ENCODE assay signal across 8 mouse cellular contexts in the genomic region with DNA sequence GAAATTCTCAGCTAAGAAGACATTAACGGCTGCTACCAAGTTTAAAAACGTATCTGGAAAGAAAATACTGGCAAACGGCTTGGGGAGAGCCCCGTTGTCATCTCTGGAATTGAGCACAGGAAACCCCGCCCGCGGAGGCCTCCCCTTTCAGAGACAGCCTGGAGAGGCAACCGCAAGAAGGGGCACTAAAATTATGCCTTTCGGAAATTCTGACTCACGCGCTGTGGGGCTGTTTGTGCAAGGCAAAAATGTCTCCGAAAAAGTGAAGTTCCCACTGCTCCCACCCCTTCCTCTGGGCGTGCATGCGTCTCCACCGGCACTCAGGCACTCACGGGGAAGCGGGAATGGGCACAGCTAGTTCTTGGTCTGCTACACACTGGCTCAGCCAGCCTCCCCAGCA. TPM values are rescaled to one million over a fixed set of nuclear protein-coding genes. Genes with fewer than 3 reads are reported as not detected.
DNase-seq lines count a peak whose midpoint lies in the region; ATAC-seq and TF ChIP-seq lines count a peak whose summit lies in the region.

No protein-coding gene starts in this region.

- H3K4me2 ChIP-seq in lung, embryonic 14.5 days, result peak overlapping the region; percentile 36; the same call in 1 of the 2 replicates
- H3K4me2 ChIP-seq in hindbrain, embryonic 11.5 days (replicated peaks; ENCODE audit: low read depth, low read length), result no peak overlapping the region

- H3K4me3 ChIP-seq in kidney, adult 2 months (ENCODE audit: insufficient read depth, low read depth, low read length), result peak overlapping the region; percentile 27
- no peak overlapping the region for H3K4me3 ChIP-seq in lung, embryonic 14.5 days (ENCODE audit: low read depth, low read length)
- no peak overlapping the region for H3K4me3 ChIP-seq in hindbrain, embryonic 11.5 days (ENCODE audit: low read depth, low read length)

- no peaks in the 10 kb centered on the region for H3K9me3 ChIP-seq in lung, embryonic 14.5 days (ENCODE audit: low read depth, low read length)
- H3K9me3 ChIP-seq in hindbrain, embryonic 11.5 days (ENCODE audit: control insufficient read depth, low read length), result no peaks in the 10 kb centered on the region

- H3K36me3 ChIP-seq in kidney, adult 2 months (ENCODE audit: control insufficient read depth, insufficient read depth, low read length), result no peaks in the 10 kb centered on the region
- H3K36me3 ChIP-seq in lung, embryonic 14.5 days (ENCODE audit: insufficient read depth), result no peaks in the 10 kb centered on the region
- no peaks in the 10 kb centered on the region for H3K36me3 ChIP-seq in hindbrain, embryonic 11.5 days (ENCODE audit: control insufficient read depth, insufficient read depth, low read length)

- WGBS in kidney, adult 2 months, result 21% methylated on average over 17 of the region's 17 CpGs
- 24% methylated on average over 17 of the region's 17 CpGs for WGBS in lung, embryonic 14.5 days
- 42% methylated on average over 17 of the region's 17 CpGs for WGBS in hindbrain, embryonic 11.5 days

- H3K27ac ChIP-seq in kidney, adult 2 months (ENCODE audit: insufficient read depth, low read depth, low read length), result peak overlapping the region; percentile 81
- H3K27ac ChIP-seq in lung, embryonic 14.5 days (ENCODE audit: low read depth), result no peak overlapping the region; the same call in 1 of the 2 replicates
- H3K27ac ChIP-seq in hindbrain, embryonic 11.5 days (ENCODE audit: low read depth, low read length), result no peak overlapping the region

- TF ChIP-seq CTCF in kidney, adult 2 months (conservative IDR thresholded peaks at IDR 0.05; ENCODE audit: insufficient read depth, insufficient read length, low read depth, low read length), result no peak
- no peak for TF ChIP-seq CTCF in lung, embryonic 14.5 days (IDR thresholded peaks at IDR 0.05; ENCODE audit: low read depth)

- no peak overlapping the region for H3K9ac ChIP-seq in lung, embryonic 14.5 days
- H3K9ac ChIP-seq in hindbrain, embryonic 11.5 days (ENCODE audit: low read depth, low read length), result no peak overlapping the region

- H3K27me3 ChIP-seq in kidney, adult 2 months (replicated peaks; ENCODE audit: control insufficient read depth, insufficient read depth, low read length), result no peaks in the 10 kb centered on the region
- H3K27me3 ChIP-seq in lung, embryonic 14.5 days (ENCODE audit: insufficient read depth, low read length), result peaks cover 36% of the 10 kb centered on the region
- peaks cover 23% of the 10 kb centered on the region for H3K27me3 ChIP-seq in hindbrain, embryonic 11.5 days (ENCODE audit: control insufficient read depth, insufficient read depth, low read length)

- H3K4me1 ChIP-seq in kidney, adult 2 months (ENCODE audit: control insufficient read depth, insufficient read depth, low read length), result peaks cover 25% of the 10 kb centered on the region; the same call in 1 of the 2 replicates
- H3K4me1 ChIP-seq in lung, embryonic 14.5 days (ENCODE audit: insufficient read depth), result peaks cover 13% of the 10 kb centered on the region; the same call in 1 of the 2 replicates
- H3K4me1 ChIP-seq in hindbrain, embryonic 11.5 days (replicated peaks; ENCODE audit: control insufficient read depth, insufficient read depth, low read length), result peaks cover 5% of the 10 kb centered on the region; the same call in 1 of the 2 replicates

- ATAC-seq in lung, embryonic 14.5 days (ENCODE audit: insufficient read depth), result no peak
- no peak for ATAC-seq in hindbrain, embryonic 11.5 days (ENCODE audit: low FRiP score)

- peak; percentile 93 for DNase-seq in CD4-positive helper T cell, adult 2 months (ENCODE audit: low read depth, low spot score)
- peak; percentile 47 for DNase-seq in adipocyte (ENCODE audit: low spot score)
- DNase-seq in gastrocnemius, postnatal 25 days, result peak; percentile 80
- peak; percentile 92 for DNase-seq in kidney, adult 2 months
- peak; percentile 73 for DNase-seq in lung, embryonic 14.5 days
- DNase-seq in spleen, adult 12 weeks (ENCODE audit: low spot score), result peak; percentile 64
- no peak for DNase-seq in hindbrain, embryonic 11.5 days (ENCODE audit: low spot score)
- DNase-seq in cerebellum, adult 11 months, result no peak

- no peak for TF ChIP-seq POLR2A in kidney, adult 2 months (IDR thresholded peaks at IDR 0.05; ENCODE audit: low read depth, low read length)

RNA-seq across cellular contexts. Expression of a gene that starts 3.5 kb away (rescaled TPM):
- total RNA-seq in gastrocnemius, postnatal 25 days (2021), result 1 to 10 TPM; 3.2 to 4.6 TPM
- 2.7 and 3.1 TPM in 2 replicates for polyA plus RNA-seq in kidney, adult 2 months (2012; rRNA removed)
- polyA plus RNA-seq in lung, embryonic 14.5 days (2014; fragmentation: Nextera tagmentation; extraction: Ambion mirVana), result 0.29 and 0.39 TPM in 2 replicates
- 0.11 and 0.13 TPM in 2 replicates for polyA plus RNA-seq in hindbrain, embryonic 11.5 days (2014; fragmentation: Nextera tagmentation; extraction: Ambion mirVana)

RNA-seq across cellular contexts. Expression of a gene that starts 19.4 kb away (rescaled TPM):
- total RNA-seq in gastrocnemius, postnatal 25 days (2021), result 10 to 100 TPM; 63.5 to 64.9 TPM
- 138 and 139 TPM in 2 replicates for polyA plus RNA-seq in kidney, adult 2 months (2012; rRNA removed)
- 177 and 186 TPM in 2 replicates for polyA plus RNA-seq in lung, embryonic 14.5 days (2014; fragmentation: Nextera tagmentation; extraction: Ambion mirVana)
- polyA plus RNA-seq in hindbrain, embryonic 11.5 days (2014; fragmentation: Nextera tagmentation; extraction: Ambion mirVana), result 179 and 198 TPM in 2 replicates

Comparison
In these comparisons a context has a peak if more than half of its experiments do, and no peak if none do; other contexts are left out.
1. DNase-seq: peak in CD4-positive helper T cell, adult 2 months (single experiment), adipocyte (single experiment), gastrocnemius, postnatal 25 days (single experiment), kidney, adult 2 months (single experiment), lung, embryonic 14.5 days (single experiment) and spleen, adult 12 weeks (single experiment); none in hindbrain, embryonic 11.5 days (single experiment) and cerebellum, adult 11 months (single experiment).